Mouse (Mus musculus): Measurements from ENCODE around the gene Dlx3. TPM values are rescaled to one million over a fixed set of nuclear protein-coding genes. Genes with fewer than 3 reads are reported as not detected.
A peak's percentile ranks its signal among the peaks of the same experiment; 100 is the strongest.

The Dlx3 gene
- polyA plus RNA-seq, 1 experiment from 2014 or later, result 0.71 TPM

DNA sequence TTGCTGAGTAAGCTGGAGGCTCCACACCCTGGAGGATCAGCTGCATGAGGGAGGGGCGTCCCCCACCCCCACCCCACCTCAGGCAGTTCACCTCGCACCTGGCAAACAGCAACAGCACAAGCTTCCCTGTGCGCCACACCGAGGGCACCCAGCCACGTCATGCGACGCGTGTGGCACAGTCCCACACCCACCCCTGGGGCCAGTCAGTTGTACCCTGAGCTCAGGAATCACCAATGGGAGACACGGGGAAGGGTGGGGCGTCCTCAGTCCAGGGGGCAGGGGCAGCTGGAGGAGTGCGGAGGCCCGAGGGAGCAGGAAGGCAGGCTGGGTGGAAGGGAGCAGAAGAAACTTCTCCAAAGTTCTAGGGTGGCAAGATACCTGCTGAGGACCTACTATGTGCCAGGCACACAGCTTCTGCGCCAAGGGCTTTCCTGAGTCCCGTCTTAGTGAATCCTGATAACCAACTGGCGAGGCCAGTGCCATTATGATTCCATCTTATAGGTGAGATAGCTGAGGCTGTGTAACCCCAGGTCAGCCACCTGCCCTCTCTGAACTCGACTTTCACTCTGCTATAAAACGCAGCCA lies 10.8 kb downstream of the Dlx3 start:
- peak; percentile 87 for ATAC-seq
- Histone ChIP-seq H3K4me2 (ENCODE audit: low read depth, low read length) (no peak overlapping the region), H3K4me3 (ENCODE audit: low read length) (no peak overlapping the region), H3K27ac (ENCODE audit: low read length) (no peak overlapping the region), H3K9me3 (ENCODE audit: control insufficient read depth, low read length) (no peaks in the 10 kb centered on the region), H3K9ac (ENCODE audit: low read depth, low read length) (no peak overlapping the region), H3K4me1 (ENCODE audit: control insufficient read depth, insufficient read depth, low read length) (peaks cover 10% of the 10 kb centered on the region), H3K36me3 (ENCODE audit: control insufficient read depth, insufficient read depth, low read length) (no peaks in the 10 kb centered on the region), H3K27me3 (replicated peaks; ENCODE audit: control insufficient read depth, insufficient read depth, low read length) (no peaks in the 10 kb centered on the region; the same call in 1 of the 2 replicates)
- 56% methylated on average over 17 of the region's 17 CpGs for WGBS

DNA sequence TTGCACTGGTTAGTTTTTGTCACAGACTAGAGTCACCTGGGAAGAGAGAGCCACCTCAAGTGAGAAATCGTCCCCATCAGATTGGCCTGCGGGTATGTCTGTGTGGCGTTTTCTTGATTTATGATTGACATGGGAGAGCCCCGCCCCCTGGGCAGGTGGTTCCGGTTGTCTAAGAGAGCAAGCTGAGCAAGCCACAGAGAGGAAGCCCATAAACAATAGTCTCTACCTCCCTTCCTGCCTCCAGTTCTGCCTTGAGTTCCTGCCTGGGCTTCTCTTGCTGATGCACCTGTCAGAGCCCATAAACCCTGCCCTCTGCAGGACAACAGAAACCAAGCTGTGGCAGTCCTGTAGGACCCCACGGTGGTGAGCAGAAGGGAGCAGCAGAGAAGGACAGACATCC lies 13.4 kb downstream of the Dlx3 start:
- H3K9ac ChIP-seq (ENCODE audit: low read depth, low read length), result no peak overlapping the region
- no peaks in the 10 kb centered on the region for H3K9me3 ChIP-seq (ENCODE audit: control insufficient read depth, low read length)
- peaks cover 18% of the 10 kb centered on the region for H3K27me3 ChIP-seq (replicated peaks; ENCODE audit: control insufficient read depth, insufficient read depth, low read length)
- 62% methylated on average over 6 of the region's 6 CpGs for WGBS
- no peak for ATAC-seq
- no peak overlapping the region for H3K4me2 ChIP-seq (ENCODE audit: low read depth, low read length)
- no peak overlapping the region for H3K4me3 ChIP-seq (ENCODE audit: low read length)
- H3K36me3 ChIP-seq (ENCODE audit: control insufficient read depth, insufficient read depth, low read length), result no peaks in the 10 kb centered on the region
- H3K4me1 ChIP-seq (ENCODE audit: control insufficient read depth, insufficient read depth, low read length), result peaks cover 4% of the 10 kb centered on the region; the same call in 1 of the 2 replicates
- no peak overlapping the region for H3K27ac ChIP-seq (ENCODE audit: low read length)

DNA sequence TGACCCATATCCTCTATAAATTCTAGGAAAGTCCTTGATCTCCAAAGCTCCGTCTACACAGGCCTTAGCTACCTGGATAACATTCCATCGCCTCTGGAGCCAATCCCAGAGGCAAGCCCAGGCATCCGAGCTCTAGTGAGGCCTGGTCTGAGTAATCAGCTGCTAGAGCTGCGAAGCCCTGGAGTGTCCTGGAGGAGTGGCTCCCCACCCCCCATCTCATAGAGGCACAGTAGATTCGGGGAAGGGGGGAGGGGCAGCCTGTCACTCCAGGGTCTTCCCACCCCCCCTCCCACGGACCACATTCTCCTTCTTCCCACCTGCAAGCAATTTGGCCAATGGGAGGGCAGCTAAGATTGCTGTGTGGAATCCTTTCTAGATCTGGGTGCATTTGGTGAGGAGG lies 17.4 kb downstream of the Dlx3 start:
- Histone ChIP-seq H3K36me3 (ENCODE audit: control insufficient read depth, insufficient read depth, low read length) (no peaks in the 10 kb centered on the region), H3K4me2 (ENCODE audit: low read depth, low read length) (no peak overlapping the region), H3K9me3 (ENCODE audit: control insufficient read depth, low read length) (no peaks in the 10 kb centered on the region), H3K27me3 (replicated peaks; ENCODE audit: control insufficient read depth, insufficient read depth, low read length) (peaks cover 53% of the 10 kb centered on the region), H3K4me1 (ENCODE audit: control insufficient read depth, insufficient read depth, low read length) (no peaks in the 10 kb centered on the region), H3K27ac (ENCODE audit: low read length) (no peak overlapping the region), H3K4me3 (ENCODE audit: low read length) (no peak overlapping the region), H3K9ac (ENCODE audit: low read depth, low read length) (no peak overlapping the region)
- no peak for ATAC-seq
- 19% methylated on average over 6 of the region's 6 CpGs for WGBS

DNA sequence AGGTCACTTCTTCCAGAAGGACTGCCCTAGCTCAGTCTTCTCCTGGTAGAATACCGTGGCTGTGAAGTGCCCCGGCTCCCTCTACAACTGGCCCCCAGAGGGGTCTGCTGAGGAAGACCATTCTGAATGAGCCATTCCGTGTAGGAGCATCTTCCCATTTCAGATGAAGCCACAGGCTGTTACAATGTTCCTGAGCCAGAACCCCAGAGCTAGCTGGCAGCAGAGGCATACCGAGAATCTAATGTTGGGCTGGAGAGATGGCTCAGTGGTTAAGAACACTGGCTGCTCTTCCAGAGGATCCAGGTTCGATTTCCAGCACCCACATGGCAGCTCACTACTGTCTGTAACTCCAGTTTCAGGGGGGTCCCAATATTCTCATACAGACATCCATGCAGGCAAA lies 20.0 kb downstream of the Dlx3 start:
- WGBS, result 64% methylated on average over 5 of the region's 5 CpGs
- H3K9ac ChIP-seq (ENCODE audit: low read depth, low read length), result no peak overlapping the region
- ATAC-seq, result no peak
- no peak overlapping the region for H3K4me2 ChIP-seq (ENCODE audit: low read depth, low read length)
- H3K27me3 ChIP-seq (replicated peaks; ENCODE audit: control insufficient read depth, insufficient read depth, low read length), result peaks cover 78% of the 10 kb centered on the region
- no peak overlapping the region for H3K4me3 ChIP-seq (ENCODE audit: low read length)
- no peak overlapping the region for H3K27ac ChIP-seq (ENCODE audit: low read length)
- no peaks in the 10 kb centered on the region for H3K9me3 ChIP-seq (ENCODE audit: control insufficient read depth, low read length)
- H3K4me1 ChIP-seq (ENCODE audit: control insufficient read depth, insufficient read depth, low read length), result peaks cover 4% of the 10 kb centered on the region; the same call in 1 of the 2 replicates
- H3K36me3 ChIP-seq (ENCODE audit: control insufficient read depth, insufficient read depth, low read length), result no peaks in the 10 kb centered on the region

- Histone ChIP-seq H3K9me3 (ENCODE audit: control insufficient read depth, low read length) (no peaks in the 10 kb centered on the region), H3K27ac (ENCODE audit: low read length) (no peak overlapping the region), H3K4me2 (ENCODE audit: low read depth, low read length) (no peak overlapping the region), H3K9ac (ENCODE audit: low read depth, low read length) (no peak overlapping the region), H3K27me3 (replicated peaks; ENCODE audit: control insufficient read depth, insufficient read depth, low read length) (peaks cover 90% of the 10 kb centered on the region), H3K4me3 (ENCODE audit: low read length) (no peak overlapping the region), H3K36me3 (ENCODE audit: control insufficient read depth, insufficient read depth, low read length) (no peaks in the 10 kb centered on the region), H3K4me1 (ENCODE audit: control insufficient read depth, insufficient read depth, low read length) (peaks cover 18% of the 10 kb centered on the region)
- ATAC-seq, result no peak
- 14% methylated on average over 10 of the region's 10 CpGs for WGBS
These were observed 22.3 kb downstream of the Dlx3 start for GRCm38 (mm10) chr11:95142258-95142657.

DNA sequence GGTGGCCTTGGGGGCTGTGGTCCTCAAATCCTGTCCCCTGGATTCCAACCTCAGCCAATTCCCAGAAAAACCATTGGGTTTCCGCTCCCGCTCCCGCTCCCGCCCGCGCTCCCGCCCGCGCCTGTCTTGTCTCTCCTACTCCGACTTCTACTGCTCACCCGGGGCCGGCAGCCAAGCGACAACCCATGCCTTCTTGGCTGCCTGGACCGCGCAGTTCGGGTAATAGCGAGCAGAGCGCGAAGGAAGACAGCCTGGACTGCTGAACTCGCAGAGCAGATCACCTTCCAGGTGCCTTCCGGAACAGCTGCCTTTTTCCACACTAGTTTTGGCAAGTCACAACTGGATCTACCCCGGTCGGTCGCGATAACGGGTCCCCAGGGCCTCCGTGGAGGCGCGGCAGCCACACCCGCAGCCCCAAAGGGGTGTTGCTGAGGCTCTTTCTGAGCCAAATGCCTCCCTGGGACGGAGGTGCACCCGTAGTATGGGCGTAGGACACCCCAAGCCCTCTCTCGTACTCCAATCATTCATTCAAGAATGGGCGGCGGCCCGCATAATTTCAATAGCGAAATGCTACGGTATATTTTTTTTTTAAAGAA lies 23.2 kb downstream of the Dlx3 start:
- Histone ChIP-seq H3K27me3 (replicated peaks; ENCODE audit: control insufficient read depth, insufficient read depth, low read length) (peaks cover 91% of the 10 kb centered on the region), H3K27ac (ENCODE audit: low read length) (no peak overlapping the region), H3K4me3 (ENCODE audit: low read length) (peak overlapping the region; percentile 9), H3K4me1 (ENCODE audit: control insufficient read depth, insufficient read depth, low read length) (peaks cover 18% of the 10 kb centered on the region), H3K9ac (ENCODE audit: low read depth, low read length) (no peak overlapping the region), H3K4me2 (ENCODE audit: low read depth, low read length) (no peak overlapping the region), H3K36me3 (ENCODE audit: control insufficient read depth, insufficient read depth, low read length) (no peaks in the 10 kb centered on the region), H3K9me3 (ENCODE audit: control insufficient read depth, low read length) (no peaks in the 10 kb centered on the region)
- 3% methylated on average over 39 of the region's 39 CpGs for WGBS
- no peak for ATAC-seq

DNA sequence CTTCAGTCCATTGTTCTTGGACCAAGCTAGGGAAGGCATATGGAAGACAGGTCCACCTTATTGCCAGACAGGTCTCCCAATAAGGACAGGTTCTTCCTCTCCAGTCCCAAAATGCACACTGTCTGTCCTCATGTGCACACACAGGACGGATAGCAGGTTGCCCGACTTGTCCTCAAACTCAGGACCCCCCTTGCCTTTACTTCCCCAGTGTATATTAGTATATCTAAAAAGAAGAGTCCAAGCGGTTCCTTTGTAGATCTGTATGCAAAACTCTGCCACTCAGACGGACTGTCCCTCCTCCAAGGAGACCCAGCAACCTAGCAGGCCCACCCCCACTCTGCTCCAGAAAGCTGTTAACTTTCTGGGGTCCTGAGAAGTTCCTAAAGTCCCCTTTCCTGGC lies 23.7 kb downstream of the Dlx3 start:
- H3K27me3 ChIP-seq (replicated peaks; ENCODE audit: control insufficient read depth, insufficient read depth, low read length), result peaks cover 94% of the 10 kb centered on the region
- no peaks in the 10 kb centered on the region for H3K9me3 ChIP-seq (ENCODE audit: control insufficient read depth, low read length)
- WGBS, result 4% methylated on average over 4 of the region's 4 CpGs
- ATAC-seq, result no peak
- no peak overlapping the region for H3K4me2 ChIP-seq (ENCODE audit: low read depth, low read length)
- no peak overlapping the region for H3K9ac ChIP-seq (ENCODE audit: low read depth, low read length)
- peaks cover 18% of the 10 kb centered on the region for H3K4me1 ChIP-seq (ENCODE audit: control insufficient read depth, insufficient read depth, low read length)
- H3K27ac ChIP-seq (ENCODE audit: low read length), result no peak overlapping the region
- H3K36me3 ChIP-seq (ENCODE audit: control insufficient read depth, insufficient read depth, low read length), result no peaks in the 10 kb centered on the region
- H3K4me3 ChIP-seq (ENCODE audit: low read length), result no peak overlapping the region

GRCm38 (mm10) chr11:95144091-95144945 lies 24.4 kb downstream of the Dlx3 start:
- Histone ChIP-seq H3K4me3 (ENCODE audit: low read length) (peak overlapping the region; percentile 57), H3K4me1 (ENCODE audit: control insufficient read depth, insufficient read depth, low read length) (peaks cover 18% of the 10 kb centered on the region), H3K27me3 (replicated peaks; ENCODE audit: control insufficient read depth, insufficient read depth, low read length) (peaks cover 90% of the 10 kb centered on the region), H3K4me2 (ENCODE audit: low read depth, low read length) (peak overlapping the region; percentile 90), H3K27ac (ENCODE audit: low read length) (no peak overlapping the region), H3K9ac (ENCODE audit: low read depth, low read length) (no peak overlapping the region), H3K9me3 (ENCODE audit: control insufficient read depth, low read length) (no peaks in the 10 kb centered on the region), H3K36me3 (ENCODE audit: control insufficient read depth, insufficient read depth, low read length) (no peaks in the 10 kb centered on the region)
- 13% methylated on average over 9 of the region's 9 CpGs for WGBS
- ATAC-seq, result no peak

GRCm38 (mm10) chr11:95144946-95145483 lies 25.1 kb downstream of the Dlx3 start:
- no peak for ATAC-seq
- Histone ChIP-seq H3K9me3 (ENCODE audit: control insufficient read depth, low read length) (no peaks in the 10 kb centered on the region), H3K36me3 (ENCODE audit: control insufficient read depth, insufficient read depth, low read length) (no peaks in the 10 kb centered on the region), H3K9ac (ENCODE audit: low read depth, low read length) (0 out of 2 replicates have a peak overlapping the region, but pooled peaks have one; percentile 63), H3K4me3 (ENCODE audit: low read length) (peak overlapping the region; percentile 57), H3K4me1 (ENCODE audit: control insufficient read depth, insufficient read depth, low read length) (peaks cover 18% of the 10 kb centered on the region), H3K4me2 (ENCODE audit: low read depth, low read length) (peak overlapping the region; percentile 90), H3K27me3 (replicated peaks; ENCODE audit: control insufficient read depth, insufficient read depth, low read length) (peaks cover 85% of the 10 kb centered on the region), H3K27ac (ENCODE audit: low read length) (no peak overlapping the region)
- WGBS, result under 1% methylated on average over 34 of the region's 34 CpGs

Data from intestine, embryonic 16.5 days (tissue).